Mouse (Mus musculus) heart, postnatal 0 days (tissue): ENCODE results near the gene Gpr84. TPM values are rescaled to one million over a fixed set of nuclear protein-coding genes. Genes with fewer than 3 reads are reported as not detected.

Experiments
- ATAC-seq: fragments of 200-750 bp; cut with Nextera tagmentation; 2 replicates; pipeline ENCODE4 v1.8.0; 2017; ENCODE audit warnings: low read depth, moderate number of reproducible peaks, moderate library complexity; ENCODE audit not compliant: insufficient read depth
- DNase-seq: peaks from one replicate; pipeline ENCODE4 v3.0.0-alpha.2; 2016; ENCODE audit warnings: low spot score
- H3K27ac ChIP-seq: fragments of 300-500 bp; sonication (generic); 2 replicates; pipeline ENCODE4 v1.5.1; 2014; ENCODE audit warnings: low read depth, mild to moderate bottlenecking
- H3K27me3 ChIP-seq: fragments of 300-500 bp; sonication (generic); 2 replicates; pipeline ENCODE4 v1.6.1; 2014; ENCODE audit warnings: low read length, mixed read lengths; ENCODE audit not compliant: control insufficient read depth, insufficient read depth
- H3K36me3 ChIP-seq: fragments of 300-500 bp; sonication (generic); replicated peaks from 2 replicates; pipeline ENCODE4 v1.6.1; 2014; ENCODE audit warnings: low read length, mixed read lengths; ENCODE audit not compliant: control insufficient read depth, insufficient read depth
- H3K4me1 ChIP-seq: fragments of 300-500 bp; sonication (generic); 2 replicates; pipeline ENCODE4 v1.6.1; 2014; ENCODE audit warnings: antibody characterized with exemption; ENCODE audit not compliant: control insufficient read depth, insufficient read depth
- H3K4me2 ChIP-seq: fragments of 300-500 bp; sonication (generic); 2 replicates; pipeline ENCODE4 v1.6.1; 2014; ENCODE audit warnings: low read depth, mild to moderate bottlenecking, low read length, moderate library complexity
- H3K4me3 ChIP-seq: fragments of 300-500 bp; sonication (generic); 2 replicates; pipeline ENCODE4 v1.5.1; 2014; ENCODE audit warnings: low read depth, low read length
- H3K9ac ChIP-seq: fragments of 300-500 bp; sonication (generic); replicated peaks from 2 replicates; pipeline ENCODE4 v1.6.1; 2014; ENCODE audit warnings: low read depth, low read length, mixed read lengths
- H3K9me3 ChIP-seq: fragments of 300-500 bp; sonication (generic); replicated peaks from 2 replicates; pipeline ENCODE4 v1.6.1; 2016; ENCODE audit warnings: low read length; ENCODE audit not compliant: control insufficient read depth
- CTCF ChIP-seq: IDR thresholded peaks from 2 replicates; pipeline ENCODE4 v1.5.1; 2016; ENCODE audit warnings: antibody characterized with exemption, control low read depth, low read depth
- EP300 ChIP-seq: IDR thresholded peaks from 2 replicates; pipeline ENCODE4 v1.6.1; 2016; ENCODE audit warnings: antibody characterized with exemption, low read depth
- WGBS: fragments of 180-500 bp; shearing (Covaris S2); extraction: QIAGEN DNeasy Blood & Tissue Kit; methylation state at CpG from one replicate; pipeline ENCODE4 v1.1.7; 2014; 5-methylcytosine and 5-hydroxymethylcytosine counted together
- polyA plus RNA-seq: library from polyadenylated mRNA; unstranded; fragments of >200 nt; fragmentation: Nextera tagmentation; extraction: Ambion mirVana; gene quantifications from 2 replicates; pipeline ENCODE4 v1.2.1, GENCODE M21; 2015
- total RNA-seq: library from RNA; depleted of rRNA; stranded (reverse); fragments of >200 nt; gene quantifications from 2 replicates; pipeline ENCODE4 v1.2.3, GENCODE M21; 2014; ENCODE audit warnings: low replicate concordance

Gpr84 gene
- total and polyA plus RNA-seq, 2 experiments from 2014 or later = 0.10 TPM; not detected in 1

GRCm38 (mm10) chr15:103339961-103340337 lies 29.5 kb upstream of the Gpr84 start, which contains the start of gene Zfp385a:
Gene Zfp385a (minus strand): TSS chr15:103340093.
- H3K4me2 ChIP-seq = peak within 1 kb of the TSS; percentile 75
- H3K27ac ChIP-seq = no peak within 1 kb of the TSS
- DNase-seq (no peak), ATAC-seq (peak; percentile 18; the same call in 1 of the 2 replicates)
- H3K4me3 ChIP-seq = peak within 1 kb of the TSS; percentile 52
- peaks cover 17% of the 10 kb centered on the region for H3K36me3 ChIP-seq
- H3K4me1 ChIP-seq = no peaks in the 10 kb centered on the region
- TF ChIP-seq CTCF (no peak), EP300 (no peak)
- no peaks in the 10 kb centered on the region for H3K9me3 ChIP-seq
- 1% methylated on average over 21 of the region's 26 CpGs for WGBS
- H3K9ac ChIP-seq = no peak within 1 kb of the TSS
- peaks cover 37% of the 10 kb centered on the region for H3K27me3 ChIP-seq

- Histone ChIP-seq H3K9ac (no peak overlapping the region), H3K4me1 (no peaks in the 10 kb centered on the region), H3K9me3 (no peaks in the 10 kb centered on the region), H3K36me3 (peaks cover 11% of the 10 kb centered on the region), H3K4me3 (peak overlapping the region; percentile 52), H3K27me3 (peaks cover 37% of the 10 kb centered on the region), H3K27ac (no peak overlapping the region), H3K4me2 (peak overlapping the region; percentile 75)
- WGBS = 14% methylated on average over 27 of the region's 31 CpGs
- TF ChIP-seq CTCF = no peak
- no peak for TF ChIP-seq EP300
- DNase-seq (no peak), ATAC-seq (no peak)
Measured at GRCm38 (mm10) chr15:103339166-103339960, 29.0 kb upstream of the Gpr84 start.

GRCm38 (mm10) chr15:103338829-103339165 lies 28.4 kb upstream of the Gpr84 start:
- no peak for DNase-seq
- ATAC-seq = no peak
- 71% methylated on average over 4 of the region's 4 CpGs for WGBS

GRCm38 (mm10) chr15:103336996-103337667 lies 26.7 kb upstream of the Gpr84 start:
- 41% methylated on average over 11 of the region's 11 CpGs for WGBS

More at GRCm38 (mm10) chr15:103338829-103339165, 28.4 kb upstream of the Gpr84 start:
- H3K9ac ChIP-seq = no peak overlapping the region
- H3K36me3 ChIP-seq = peaks cover 5% of the 10 kb centered on the region
- H3K27me3 ChIP-seq = peaks cover 37% of the 10 kb centered on the region
- H3K4me3 ChIP-seq = no peak overlapping the region; the same call in 1 of the 2 replicates
- no peak overlapping the region for H3K27ac ChIP-seq
- peak overlapping the region; percentile 75; the same call in 1 of the 2 replicates for H3K4me2 ChIP-seq
- no peaks in the 10 kb centered on the region for H3K9me3 ChIP-seq
- no peaks in the 10 kb centered on the region for H3K4me1 ChIP-seq
- TF ChIP-seq CTCF = no peak

GRCm38 (mm10) chr15:103335488-103336235 lies 25.2 kb upstream of the Gpr84 start:
- TF ChIP-seq CTCF = no peak
- no peak for TF ChIP-seq EP300
- Histone ChIP-seq H3K9ac (no peak overlapping the region), H3K4me3 (no peak overlapping the region), H3K4me1 (no peaks in the 10 kb centered on the region), H3K36me3 (no peaks in the 10 kb centered on the region), H3K27ac (no peak overlapping the region), H3K4me2 (no peak overlapping the region), H3K9me3 (no peaks in the 10 kb centered on the region), H3K27me3 (peaks cover 27% of the 10 kb centered on the region)
- 29% methylated on average over 7 of the region's 7 CpGs for WGBS
- ATAC-seq (no peak), DNase-seq (no peak)

More at GRCm38 (mm10) chr15:103336996-103337667, 26.7 kb upstream of the Gpr84 start:
- H3K27me3 ChIP-seq = peaks cover 37% of the 10 kb centered on the region
- H3K4me1 ChIP-seq = no peaks in the 10 kb centered on the region
- H3K27ac ChIP-seq = no peak overlapping the region
- ATAC-seq (no peak), DNase-seq (no peak)
- TF ChIP-seq CTCF (no peak), EP300 (no peak)
- H3K4me2 ChIP-seq = no peak overlapping the region
- no peak overlapping the region for H3K4me3 ChIP-seq
- H3K9ac ChIP-seq = no peak overlapping the region
- H3K9me3 ChIP-seq = no peaks in the 10 kb centered on the region
- H3K36me3 ChIP-seq = no peaks in the 10 kb centered on the region
